Mouse (Mus musculus): ENCODE measurements around the gene Tfap2c.

The Tfap2c gene

DNA sequence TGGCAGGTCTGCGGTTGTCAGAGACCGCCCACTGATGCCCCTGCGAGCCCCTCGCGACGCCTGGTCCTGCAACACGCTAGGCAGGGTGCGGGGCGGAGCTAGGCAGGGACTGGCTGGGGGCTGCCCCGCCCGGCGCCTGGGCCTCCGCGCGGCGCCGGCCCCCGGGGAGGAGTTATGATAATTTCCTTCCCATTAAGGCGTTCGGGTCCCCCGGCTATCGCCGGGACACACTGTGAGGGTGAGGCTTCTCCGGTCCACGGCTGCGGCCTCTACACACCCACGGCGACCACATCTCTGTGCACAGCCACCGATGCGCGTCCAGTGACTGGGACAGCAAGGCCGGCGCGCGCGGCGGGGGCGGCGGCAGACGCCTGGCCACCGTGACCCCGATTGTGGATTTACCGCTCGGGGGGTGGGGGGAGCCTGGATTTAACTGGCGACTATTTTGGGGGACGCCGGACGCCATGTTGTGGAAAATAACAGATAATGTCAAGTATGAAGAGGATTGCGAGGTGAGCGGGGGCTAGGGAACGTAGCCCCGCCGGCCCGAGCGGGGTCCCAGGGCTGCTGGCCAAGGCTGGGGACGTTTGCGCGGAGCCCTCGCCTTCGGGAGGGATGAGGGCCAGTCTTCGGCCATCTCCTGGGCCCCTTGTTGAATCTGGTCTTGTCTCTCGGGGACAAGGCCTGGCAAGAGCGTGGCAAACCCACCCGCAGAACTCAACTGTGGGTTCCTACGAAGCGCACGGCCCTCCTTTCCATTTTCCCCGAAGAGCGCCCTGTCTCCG, at the start of gene Tfap2c:
Tfap2c (plus strand) TSS at position 223 of the 785 bp plus-strand sequence.
- DNase-seq = no peak

DNA sequence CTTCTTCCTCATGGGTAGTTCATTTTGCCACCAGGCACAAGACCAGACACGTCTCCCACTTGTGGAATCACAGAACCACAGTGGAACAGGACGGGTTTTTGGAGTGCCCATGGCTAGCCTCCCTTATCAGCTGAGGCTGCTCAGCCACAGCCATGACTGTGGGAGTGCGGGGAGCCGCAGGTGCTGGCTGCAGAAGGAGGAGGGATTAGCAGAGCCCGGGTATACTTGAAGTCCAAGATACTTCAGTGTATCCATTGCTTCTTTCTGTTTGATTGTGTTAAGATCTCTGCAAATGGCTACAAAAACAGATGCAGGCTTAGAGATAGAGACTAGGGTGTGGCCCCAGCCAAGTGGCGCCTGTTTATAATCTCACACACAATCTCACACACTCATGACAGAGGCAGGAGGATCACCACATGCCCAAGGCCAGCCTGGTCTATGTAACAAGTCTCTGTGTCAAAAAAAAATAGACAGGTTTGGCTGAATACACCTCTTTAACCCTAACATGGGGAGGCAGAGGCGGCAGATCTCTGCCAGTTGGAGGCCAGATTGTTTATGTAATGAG, 48.6 kb upstream of the Tfap2c start:
- DNase-seq = no peak

DNA sequence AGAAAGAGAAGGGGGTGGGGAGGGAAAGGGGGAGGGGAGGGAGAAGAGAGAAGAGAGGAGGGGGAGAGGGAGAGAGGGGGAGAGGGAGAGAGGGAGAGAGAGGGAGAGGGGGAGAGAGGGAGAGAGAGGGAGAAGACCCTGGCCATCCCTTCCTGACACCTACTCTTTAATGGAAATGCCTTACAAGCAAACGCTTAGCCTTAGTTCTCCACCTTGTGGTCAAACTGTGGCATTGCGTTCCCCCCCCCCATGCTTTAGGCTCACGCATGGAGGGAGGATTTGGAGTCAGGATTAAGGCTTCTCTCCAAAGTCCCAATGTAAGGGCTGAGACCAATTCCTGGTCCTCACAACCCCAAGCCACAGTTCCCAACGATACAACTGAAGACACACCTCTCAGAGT, 48.1 kb upstream of the Tfap2c start:
- peak; percentile 2 to 8 for DNase-seq

DNA sequence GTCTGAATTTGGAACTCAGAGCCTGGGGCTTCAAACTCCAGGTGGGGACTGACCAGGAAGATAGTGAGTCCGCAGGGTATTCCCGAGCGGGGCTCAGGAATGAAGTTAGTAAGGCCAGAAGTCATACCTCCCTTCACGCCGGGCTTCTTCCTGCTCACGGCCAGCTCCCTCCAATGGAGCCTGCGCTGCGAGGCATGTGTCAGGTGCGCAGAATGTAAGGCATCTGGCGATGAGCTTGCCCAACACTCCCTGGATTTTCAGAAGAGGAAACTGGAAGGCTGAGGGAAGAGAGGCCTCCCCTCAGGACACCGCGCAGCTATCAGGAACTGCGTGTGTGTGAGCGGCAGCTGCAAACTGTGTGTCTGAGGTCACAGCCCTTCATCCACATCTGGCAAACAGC, 47.2 kb upstream of the Tfap2c start:
- no peak for DNase-seq

DNA sequence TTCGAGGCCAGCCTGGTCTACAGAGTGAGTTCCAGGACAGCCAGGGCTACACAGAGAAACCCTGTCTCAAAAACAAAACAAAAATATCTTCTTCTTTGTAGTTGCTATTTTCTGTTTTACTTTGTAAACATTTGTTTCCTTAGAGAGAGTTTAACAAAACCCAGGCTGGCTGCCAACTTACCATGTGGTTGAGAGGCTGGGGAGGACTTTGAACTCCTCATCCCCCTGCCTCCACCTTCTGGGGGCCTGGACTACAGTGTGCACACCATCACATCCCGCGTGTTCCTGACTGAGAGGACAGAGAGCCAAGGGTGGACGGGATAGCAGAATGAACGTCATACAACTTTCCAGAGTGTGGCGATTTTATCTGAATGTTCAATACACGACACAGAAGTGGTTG, 43.3 kb upstream of the Tfap2c start:
- no peak for DNase-seq

DNA sequence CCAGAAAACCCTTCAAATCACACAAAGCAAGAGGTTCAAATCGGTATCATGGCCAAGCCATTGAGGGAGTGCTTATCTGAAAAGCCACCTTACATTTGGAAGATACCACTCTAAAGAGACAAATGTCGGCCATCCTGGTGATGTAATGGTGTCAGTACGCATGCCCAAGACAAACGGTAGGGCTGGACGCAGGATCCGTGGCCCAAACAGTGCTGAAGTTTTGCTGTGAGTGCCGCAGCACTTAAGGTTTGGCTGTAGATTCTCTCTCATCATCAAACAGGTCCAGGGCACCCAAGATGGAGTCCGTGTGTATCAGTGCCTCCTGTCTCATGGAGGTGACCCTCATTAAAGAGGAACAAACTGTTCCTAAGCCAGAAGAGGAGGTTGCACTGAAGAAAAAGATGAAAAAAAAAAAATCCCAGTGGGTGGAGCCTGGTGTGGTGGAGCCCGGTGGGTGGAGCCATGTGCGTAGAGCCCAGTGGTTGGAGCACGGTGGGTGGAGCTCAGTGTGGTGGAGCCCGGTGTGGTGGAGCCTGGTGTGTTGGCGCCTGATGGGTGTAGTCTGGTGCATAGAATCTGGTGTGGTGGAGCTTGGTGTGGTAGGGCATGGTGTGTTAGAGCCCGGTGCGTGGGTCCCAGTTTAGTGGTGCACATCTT, 39.2 kb upstream of the Tfap2c start:
- no peak for DNase-seq

DNA sequence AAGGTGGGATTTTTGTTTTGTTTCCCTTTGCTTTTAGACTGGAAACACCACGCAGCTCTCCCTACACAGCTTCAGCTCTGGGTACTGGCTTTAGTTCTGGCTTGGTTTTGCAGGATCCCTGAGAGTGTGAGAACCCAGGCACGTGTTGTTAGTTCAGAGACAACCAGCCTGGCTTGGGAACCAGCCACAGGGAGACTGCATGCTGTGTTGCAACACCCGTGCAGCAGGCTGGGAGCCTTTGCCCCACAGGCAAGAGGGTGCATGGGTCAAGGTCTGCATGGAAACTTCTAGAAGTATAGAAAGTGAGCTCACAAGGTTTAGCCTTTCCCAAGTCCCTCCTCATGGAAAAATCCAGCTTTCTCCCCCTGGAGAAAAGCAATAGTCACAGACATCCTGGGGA, 38.5 kb upstream of the Tfap2c start:
- no peak for DNase-seq

DNA sequence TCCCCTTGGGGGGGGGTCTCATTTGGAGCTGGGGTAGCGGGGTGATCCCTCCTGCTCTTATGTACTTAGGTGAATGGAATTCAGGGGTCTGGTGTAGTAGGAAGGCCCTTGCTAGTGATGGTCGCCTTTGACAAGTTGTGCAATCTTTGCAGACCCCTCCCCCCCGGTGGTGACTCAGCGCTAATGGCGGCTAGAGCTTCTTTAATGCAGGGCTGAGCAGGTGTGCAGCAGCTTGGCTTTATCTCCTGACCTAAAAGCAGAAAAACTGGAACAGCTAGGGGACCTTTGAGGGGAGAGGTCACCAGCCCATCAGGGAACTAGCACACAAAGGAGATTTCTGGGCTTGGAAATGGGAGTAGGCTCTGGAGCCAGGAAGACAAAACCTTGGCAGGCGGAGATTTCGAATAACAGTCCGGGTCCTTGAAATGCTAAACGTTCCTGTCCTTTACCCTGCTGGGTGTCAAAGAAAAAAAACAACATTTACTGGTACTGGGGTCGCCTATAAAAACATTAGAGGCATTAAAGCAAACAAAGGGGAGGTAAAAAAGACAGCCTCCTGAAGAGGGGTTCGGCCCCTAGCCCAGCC, 32.9 kb upstream of the Tfap2c start:
- no peak for DNase-seq

DNA sequence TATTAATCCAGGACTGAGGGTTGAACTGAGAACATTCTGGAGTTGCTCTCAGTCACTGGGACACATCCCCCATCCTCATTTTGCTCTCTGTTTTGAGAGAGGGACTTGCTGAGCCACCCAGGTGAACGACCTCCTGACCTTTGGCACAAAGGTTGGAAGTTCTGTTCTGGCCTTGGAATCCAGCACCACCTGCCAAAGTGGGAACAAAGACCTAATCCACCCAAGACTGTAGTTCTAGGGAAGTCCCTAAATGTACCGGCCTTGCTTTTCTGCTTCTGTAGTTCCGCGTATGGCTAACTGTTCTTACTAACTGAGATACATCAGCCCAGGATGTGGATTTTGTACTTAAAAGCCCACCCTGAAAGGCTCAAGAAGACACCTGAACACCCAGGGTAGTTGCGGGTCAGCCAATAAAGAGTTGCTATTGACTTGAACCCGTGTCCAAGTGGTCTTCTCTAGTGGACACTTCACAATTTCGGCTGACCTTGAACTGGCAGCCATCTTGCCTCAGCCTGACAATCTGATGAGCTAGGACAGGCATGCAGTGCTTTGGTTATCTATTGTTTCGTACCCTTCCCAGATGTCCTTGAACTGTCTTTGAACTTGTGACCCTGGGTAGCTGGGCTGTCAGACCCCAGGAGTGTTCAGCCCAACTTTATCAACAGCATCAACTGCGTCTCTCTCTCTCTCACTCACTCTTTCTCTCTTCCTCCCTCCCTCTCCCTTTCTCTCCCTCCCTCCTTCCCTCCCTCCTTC, 28.6 kb upstream of the Tfap2c start:
- no peak for DNase-seq

DNA sequence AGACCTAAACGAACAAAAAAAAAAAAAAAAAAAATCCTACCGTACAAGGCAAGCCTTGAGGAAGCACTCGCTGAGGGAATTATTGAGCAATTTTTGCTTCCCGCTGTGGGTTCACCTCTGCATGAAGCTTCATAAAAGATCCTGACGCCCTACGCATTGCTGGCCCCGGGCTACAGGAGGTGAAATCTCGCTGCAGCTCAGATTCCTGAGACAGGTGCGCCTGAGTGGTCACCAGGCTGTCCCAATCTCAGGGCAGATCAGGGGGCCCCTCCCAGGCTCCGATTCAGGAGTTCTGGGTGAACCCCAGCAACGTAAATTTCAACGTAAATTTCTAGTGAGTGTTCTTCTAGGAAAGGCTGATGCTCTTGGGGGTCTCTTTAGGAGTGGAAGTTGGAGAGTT, 26.9 kb upstream of the Tfap2c start:
- no peak for DNase-seq

DNA sequence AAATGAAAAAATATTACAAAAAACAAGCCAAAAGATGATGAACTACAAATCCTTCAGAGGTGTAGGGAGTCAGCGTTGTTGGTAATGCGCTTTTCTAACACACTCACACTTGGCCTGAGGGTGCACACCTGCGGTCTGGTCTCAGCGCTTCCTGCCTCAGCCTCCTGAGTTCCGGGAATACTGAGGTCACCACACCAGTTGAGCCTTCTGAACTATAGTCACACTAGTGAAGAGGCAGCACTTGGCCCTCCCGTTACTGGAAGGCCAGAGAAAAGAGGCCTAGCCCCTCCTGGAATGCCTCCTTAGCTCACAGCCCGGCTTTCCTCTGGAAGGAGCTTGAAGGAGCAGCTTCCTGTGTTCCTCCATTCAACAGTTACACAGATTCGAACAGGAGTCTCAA, 22.2 kb upstream of the Tfap2c start:
- no peak for DNase-seq

DNA sequence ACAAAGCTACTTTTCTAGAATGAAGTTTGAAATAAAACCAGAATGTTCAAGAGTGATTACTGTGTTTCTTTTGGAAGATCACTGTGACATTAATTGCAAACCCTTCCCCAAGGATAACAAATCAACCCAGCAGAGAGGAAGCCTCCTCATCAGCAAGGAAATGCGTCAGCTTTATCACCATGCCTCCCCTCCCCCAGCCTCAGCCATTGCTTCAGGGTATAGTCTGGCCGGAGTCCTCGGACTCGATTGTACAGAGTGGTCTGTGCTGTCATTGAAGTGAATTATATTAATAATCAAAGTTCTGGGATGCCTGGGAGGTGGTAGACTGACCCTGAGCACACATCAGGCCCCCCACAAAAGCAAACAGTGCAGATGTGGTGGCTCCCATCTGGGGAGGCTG, 5.4 kb upstream of the Tfap2c start:
- DNase-seq = no peak

DNA sequence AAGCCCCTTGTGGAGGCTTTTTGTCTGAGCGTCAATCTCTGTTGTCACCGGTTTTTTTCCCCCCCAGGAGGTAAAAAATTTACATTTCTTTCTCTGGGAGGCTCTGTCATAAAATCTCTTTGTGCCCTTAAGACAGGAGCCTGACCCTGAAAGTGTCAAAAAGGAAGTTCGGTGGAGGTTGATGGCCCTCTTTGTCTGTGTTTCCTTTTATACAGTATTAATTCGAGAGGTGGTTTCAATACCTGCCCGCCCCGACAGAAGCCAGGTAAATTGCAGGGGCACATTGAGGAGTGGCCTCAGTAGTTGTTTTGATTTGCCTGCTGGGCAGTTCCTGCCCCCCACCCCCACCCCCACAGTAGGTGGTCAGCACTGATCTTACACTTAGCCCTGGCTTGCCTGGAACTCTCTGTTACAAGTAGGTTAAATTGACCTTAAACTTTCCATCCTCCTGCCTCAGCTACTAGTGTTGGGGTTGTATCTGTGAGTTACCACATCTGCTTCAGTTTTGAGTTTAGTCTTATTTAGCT, 4.7 kb upstream of the Tfap2c start:
- DNase-seq = no peak

DNA sequence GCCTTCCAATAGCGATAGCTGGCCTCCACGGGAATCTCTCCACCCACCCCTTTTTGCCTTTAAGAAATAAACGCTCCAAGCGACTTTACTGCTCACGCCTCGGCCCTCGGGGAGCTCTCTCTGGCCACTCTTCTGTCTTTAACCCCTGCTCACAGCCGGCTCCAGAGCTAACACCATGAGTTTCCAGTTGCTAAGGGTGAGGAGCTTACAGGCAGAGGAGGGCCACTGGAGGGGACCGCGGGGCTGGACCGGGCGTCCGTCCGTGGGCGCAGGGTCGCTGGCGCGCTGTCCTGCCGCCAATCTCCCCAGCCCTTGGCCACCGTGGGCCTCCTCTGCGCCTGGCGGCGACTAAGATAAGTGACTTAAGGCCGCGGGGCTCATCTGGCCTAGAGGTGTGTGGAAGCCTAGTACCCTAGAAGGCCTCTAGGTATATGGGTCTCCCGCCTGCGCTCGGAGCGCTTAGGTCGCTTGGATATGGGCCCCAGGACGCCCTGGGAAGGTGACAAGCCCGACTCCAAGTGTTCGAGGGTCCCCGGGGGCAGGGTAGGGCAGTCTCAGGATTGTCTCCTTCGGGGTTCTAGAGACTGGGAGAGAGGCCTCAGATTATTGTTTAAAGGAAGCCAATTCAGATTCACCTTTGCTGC, 3.7 kb upstream of the Tfap2c start:
- DNase-seq = no peak

DNA sequence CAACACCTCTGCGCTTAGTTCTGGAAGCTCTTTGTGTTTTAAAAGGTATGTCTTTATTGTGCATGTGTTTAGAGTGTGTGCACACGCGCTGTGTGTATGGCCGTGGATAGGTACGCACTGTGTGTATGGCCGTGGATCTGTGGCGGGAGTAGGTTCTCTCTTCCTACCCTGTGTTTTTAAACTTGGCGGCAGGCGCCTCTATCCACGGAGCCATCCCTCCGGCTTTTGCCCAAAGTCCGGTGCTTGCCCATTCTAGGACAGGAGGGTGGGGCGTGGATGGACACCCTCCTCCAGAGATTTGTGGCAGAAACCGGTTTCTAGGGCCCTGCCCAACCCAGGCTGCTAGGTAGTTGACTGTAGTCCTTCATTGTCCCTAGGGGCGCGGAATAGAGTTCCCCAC, 2.8 kb upstream of the Tfap2c start:
- DNase-seq = no peak

DNA sequence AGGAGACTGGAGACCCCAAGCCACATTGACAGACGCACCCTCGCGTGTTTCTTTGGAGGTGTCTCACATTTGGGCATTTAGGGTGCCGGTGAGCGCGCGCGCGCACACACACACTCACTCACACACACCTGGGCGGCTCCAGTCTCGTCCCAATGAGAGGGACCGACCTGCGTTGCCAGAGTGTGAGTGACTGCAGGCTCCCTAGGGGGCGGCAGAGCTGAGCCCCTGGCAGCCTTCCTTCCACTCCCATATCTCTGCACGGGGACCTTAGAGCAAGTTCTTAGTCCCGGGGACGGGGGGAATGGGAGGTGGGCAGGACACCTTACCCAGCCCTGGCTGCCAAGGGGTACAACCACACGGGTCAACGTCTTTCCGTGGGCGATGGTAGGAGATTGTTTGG, 2.3 kb upstream of the Tfap2c start:
- DNase-seq = no peak

DNA sequence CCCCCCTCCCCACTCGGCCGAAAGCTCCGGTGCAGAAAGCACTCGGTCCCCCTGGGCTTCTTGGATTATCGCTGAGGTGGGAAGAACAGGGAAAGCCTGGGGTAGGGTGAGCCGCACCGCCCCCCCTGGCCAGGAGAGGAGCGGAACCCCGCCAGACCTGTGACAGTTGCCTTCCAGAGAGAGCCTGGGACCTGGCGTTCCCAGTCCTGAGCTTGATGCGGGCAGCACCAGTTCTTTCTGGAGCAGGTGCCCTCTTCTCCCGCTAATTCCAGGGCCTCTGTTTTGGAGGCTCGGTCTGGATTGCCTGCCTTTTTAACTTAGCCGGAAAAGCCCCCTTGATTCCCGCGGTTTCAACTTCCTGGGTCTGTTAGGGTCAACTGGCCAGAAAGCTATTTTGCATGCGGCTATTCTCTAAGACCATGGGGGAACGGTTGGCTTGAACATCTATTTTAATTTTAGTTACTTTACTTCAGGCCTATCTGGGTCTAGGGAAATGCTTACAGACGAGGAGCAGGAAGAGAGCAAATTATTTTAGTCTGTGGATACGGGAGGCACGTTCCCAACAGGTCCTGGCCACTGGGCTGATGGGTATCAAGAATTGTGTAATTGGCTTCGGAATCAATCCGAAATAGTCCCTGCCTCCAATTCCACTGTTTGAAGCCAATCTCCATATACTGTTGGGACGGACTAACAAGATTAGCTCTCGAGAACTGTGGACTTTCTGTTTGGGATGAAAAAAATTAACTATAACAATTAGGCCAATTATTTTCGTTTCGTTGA, 1.4 kb upstream of the Tfap2c start:
- DNase-seq = no peak

DNA sequence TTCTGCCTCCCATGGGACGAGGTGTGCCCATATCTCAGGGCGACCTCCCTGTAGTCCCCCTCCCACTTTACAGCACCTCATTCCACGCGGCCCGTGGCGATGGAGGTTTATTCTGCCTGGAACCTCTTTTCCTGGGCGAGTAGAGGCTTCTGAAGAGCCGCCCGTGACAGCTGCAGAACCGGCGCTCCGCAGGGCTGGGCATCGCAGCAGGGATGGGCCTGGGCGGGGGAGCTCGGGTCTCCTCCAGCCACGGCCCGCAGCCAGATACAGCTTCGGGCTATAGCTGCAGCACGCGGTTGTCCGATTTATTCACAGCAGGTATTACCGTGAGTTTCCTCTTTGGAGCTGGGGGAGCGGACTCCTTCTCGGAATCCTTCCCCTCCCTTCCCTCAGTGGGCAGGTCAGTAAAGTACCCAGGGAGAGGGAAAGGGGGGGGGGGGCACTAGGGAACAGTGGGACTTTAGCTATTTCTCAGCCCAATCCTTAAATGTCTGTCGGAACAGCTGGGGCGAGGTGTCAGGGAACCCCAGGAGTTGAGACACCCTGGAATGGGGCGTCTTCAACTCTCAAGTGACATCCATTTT, 629 bp upstream of the Tfap2c start:
- DNase-seq = no peak

DNA sequence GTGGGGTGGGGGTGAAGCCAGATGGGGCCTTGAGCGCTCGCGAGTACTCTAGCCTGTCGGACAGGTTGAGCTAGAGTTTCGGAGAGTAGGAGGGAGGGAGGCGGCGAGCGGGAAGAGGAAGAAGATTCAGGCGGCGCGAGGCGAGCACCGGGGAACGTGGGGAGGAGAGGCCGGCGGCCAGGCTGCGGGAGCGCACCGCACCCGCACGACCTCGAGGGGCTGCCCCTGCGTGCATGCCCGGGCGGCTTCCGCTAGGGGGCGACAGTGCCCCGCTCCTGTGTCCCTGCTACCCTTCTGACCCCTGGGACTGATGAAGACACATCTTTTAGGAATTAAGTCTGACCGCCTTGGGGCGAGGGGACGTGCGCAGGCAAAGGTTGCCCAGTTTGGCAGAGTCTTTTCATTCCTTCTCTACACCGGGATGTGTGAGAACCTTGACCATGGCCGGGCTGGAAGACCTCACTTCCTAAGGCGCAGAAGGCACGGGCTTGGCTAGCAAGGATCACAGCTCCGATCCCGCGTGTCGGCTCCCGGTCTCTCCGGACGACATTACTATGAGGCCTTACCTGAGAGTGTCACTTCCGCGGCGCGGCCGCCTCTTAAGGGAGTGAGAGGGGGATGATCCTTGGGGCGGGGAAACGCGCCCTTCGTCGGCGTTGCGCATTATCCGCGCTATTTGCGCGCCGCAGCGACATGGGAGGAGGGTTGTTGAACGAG, 1.1 kb downstream of the Tfap2c start:
- peak; percentile 22 to 28 for DNase-seq

DNA sequence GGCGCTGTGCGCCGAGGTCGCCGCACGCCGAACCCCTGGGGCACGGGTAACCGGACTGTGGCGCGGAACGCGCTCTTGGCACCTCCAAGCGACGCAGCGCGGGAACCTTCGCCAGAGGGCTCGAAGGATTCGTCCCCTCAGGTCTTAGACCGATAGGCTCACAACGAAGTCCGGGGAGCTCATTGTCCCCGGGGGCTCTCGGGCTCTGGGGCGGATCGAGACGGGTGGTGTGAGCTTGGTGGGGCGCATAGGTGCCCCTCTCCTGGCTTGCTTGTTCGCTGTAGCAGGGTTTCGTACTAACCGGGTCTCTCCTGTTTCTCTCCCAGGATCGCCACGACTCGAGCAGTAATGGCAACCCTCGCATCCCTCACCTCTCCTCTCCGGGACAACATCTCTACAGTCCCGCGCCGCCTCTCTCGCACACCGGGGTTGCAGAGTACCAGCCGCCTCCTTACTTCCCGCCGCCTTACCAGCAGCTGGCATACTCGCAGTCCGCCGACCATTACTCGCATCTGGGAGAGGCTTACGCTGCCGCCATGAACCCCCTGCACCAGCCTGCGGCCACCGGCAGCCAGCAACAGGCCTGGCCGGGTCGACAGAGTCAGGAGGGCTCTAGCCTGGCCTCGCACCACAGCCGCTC, 1.8 kb downstream of the Tfap2c start:
- no peak for DNase-seq
